Mouse (Mus musculus) kidney, postnatal 14 days (tissue): ENCODE results near the gene Tekt3.

Experiments used
- DNase-seq: peaks from one replicate; pipeline ENCODE4 v3.0.0; 2022; ENCODE audit warnings: mixed read lengths

The Tekt3 gene

GRCm38 (mm10) chr11:63061446-63061845 is at the start of gene Tekt3:
TSS of gene Tekt3 (plus strand) at chr11:63061654.
- DNase-seq = no peak

DNA sequence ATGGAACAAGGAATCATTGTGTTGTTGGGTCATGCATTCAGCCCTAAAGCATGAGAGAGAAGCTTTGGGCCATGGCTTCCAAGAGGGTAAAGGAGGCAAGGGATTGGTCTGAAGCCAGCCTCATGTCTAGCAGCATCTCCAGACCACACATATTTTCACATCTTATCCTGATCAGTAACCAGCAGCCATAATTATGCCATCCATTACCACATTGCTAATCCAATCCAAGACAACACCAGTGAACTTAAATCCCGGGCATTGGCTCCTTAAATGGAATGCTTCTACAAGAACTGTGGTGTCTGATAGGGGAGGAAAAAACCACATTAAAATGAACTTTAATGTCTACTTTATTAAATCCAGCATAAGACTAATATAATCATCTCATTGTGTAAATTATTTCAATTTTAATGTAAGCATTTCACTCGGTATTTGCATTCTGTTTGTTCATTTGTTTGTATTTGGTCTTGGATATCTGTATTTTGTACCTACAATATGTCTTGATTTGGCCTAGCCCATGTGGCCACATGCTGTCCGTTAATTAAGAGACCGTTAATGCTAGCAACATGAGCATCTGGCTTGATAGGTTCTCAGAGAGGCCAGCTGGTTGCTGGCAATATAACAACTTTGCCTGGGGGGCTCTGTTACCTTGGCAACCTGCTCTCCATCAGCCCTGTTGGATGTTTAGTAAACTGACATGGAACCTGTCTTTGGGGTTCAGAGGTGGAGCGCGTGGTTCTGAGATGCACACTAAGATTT is 43.9 kb upstream of the Tekt3 start:
- DNase-seq = no peak

DNA sequence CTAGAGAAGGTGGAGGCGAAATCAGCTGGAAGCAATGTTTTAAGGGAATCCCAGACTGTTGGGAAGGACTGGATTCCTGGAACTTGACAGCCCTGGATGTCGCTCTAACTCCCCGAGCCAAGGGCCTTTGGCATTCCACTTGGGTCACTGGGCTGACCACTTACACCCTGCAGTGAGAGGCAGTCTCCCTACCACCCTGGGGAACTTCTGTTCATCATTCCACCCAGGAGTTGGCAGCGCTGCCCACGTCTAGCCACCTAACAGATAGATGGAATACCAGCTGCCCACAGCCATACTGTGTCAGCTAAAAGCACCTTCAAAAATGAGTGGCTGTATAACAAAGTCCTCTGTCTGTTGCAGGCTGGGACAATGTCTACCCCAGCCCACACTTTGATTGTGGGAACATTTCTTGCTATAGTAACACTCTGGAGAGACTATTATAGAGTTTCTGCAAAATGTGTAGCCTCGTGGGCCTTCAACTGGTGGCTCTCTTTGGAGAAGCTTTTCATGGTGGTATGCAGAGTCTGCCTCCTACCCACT is 43.3 kb upstream of the Tekt3 start:
- DNase-seq = no peak

- peak; percentile 23 for DNase-seq
These were observed 40.8 kb upstream of the Tekt3 start for GRCm38 (mm10) chr11:63020633-63021032.

DNA sequence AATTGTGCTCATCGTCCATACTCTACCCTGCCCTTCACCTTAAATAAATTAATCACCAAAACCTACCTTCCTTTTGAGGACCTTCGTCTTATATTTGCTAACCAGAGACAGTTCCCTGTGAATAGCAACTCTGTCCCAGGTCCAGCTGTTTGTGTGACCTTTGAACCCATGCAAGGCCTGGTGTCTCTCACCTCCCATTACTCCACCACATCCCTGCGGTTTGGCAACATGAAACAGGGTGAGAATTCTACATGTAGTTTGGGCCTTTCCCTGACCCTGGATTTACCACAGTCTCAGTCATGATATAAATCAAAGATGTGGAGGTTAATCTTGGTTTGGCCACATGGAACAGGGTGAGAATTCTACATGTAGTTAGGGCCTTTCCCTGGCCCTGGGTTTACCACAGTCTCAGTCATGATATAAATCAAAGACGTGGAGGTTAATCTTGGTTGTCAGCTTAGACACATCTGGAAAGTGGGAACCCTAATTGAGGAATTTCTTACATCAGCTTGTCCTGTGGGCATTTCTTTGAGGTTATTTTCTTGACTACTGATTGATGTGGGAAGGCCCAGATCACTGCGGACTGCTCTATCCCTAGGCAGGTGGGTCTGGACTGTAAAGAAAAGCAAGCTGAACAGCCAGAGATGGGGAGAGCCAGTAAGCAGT is 40.2 kb upstream of the Tekt3 start:
- no peak for DNase-seq

- no peak for DNase-seq
These were observed 38.0 kb upstream of the Tekt3 start for GRCm38 (mm10) chr11:63023461-63023860.

DNA sequence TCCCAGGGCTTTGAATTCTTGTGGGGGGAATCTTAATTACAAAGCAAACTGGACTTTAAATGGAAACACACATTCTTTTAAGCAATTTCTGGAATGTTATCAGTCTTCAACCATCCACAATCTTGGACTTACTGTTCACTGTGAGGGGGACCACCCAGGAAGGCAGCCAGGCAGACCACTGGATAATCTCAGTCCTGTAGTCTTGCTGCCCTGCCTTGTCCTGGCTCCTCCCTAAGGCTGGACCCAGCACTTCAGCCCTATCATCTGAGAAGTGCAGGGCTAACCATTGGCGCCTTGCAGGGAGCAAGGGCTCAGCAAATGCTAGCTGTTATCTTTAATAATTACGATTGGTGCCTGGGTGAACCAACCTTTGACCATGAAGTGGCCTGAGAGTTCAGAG is 37.3 kb upstream of the Tekt3 start:
- DNase-seq = peak; percentile 30

GRCm38 (mm10) chr11:63025476-63025875 is 36.0 kb upstream of the Tekt3 start:
- DNase-seq = no peak

DNA sequence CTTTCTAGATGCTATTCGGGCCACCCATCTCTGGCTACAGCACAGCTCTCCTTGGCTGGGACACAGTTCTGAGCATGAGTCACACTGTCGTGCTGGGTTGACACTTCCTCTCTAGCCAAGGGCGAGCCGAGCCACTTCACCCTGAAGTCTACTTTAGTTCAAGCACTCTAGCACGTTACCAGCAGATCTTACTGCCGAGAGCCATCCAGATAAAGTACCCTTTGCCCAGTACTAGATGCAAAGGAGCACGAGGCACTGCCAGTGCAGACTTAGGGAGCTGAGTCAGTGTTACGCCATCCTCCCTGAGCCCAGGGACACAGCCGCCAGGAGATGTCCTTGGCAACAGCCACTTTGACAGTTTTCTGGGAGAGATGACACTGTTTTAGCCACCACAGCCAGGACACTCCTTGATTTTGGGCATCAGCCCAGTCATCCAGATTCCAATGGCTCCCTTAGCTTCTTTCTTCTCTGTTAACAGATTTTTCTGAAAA is 34.8 kb upstream of the Tekt3 start:
- no peak for DNase-seq

DNA sequence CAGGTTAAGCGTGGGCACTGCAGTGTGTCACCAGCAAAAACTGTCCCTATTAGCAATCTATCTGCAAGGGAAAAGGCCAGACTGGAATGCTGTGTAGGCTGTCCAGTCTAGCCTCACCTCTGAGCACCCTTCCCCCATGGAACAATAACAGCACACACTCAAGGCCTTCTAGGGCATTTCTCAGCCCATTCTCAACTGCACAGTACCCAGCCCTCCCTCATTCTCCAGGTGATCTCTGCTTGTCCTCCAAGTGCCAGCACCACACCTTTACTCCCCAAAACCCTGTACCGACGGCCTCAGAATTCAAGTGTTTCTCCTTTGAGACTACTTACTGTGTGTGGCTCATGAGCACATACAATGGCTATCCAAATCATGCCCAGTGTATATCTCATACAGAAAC is 33.3 kb upstream of the Tekt3 start:
- no peak for DNase-seq

- DNase-seq = no peak
These were observed 32.2 kb upstream of the Tekt3 start for GRCm38 (mm10) chr11:63029148-63029714.

DNA sequence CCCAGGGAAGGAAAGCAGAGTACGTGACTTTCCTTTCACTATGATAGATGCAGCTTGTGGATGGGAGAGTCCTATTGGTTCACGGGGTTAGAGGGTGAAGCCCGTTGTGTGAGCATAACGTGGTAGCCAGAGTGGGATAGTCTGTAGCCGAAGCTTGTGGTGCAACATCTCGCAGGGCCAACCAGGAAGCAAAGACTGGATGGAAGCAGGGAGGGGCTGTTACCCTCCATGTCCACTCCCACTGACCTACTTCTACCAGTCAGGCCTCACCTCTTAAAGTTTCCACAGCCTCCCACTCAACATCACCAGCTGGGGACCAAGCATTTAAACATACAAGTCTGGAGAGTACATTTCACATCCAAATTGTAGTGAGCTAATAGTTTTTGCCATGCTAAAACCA is 31.7 kb upstream of the Tekt3 start:
- no peak for DNase-seq

GRCm38 (mm10) chr11:63035420-63036211 is 25.8 kb upstream of the Tekt3 start:
- DNase-seq = no peak

DNA sequence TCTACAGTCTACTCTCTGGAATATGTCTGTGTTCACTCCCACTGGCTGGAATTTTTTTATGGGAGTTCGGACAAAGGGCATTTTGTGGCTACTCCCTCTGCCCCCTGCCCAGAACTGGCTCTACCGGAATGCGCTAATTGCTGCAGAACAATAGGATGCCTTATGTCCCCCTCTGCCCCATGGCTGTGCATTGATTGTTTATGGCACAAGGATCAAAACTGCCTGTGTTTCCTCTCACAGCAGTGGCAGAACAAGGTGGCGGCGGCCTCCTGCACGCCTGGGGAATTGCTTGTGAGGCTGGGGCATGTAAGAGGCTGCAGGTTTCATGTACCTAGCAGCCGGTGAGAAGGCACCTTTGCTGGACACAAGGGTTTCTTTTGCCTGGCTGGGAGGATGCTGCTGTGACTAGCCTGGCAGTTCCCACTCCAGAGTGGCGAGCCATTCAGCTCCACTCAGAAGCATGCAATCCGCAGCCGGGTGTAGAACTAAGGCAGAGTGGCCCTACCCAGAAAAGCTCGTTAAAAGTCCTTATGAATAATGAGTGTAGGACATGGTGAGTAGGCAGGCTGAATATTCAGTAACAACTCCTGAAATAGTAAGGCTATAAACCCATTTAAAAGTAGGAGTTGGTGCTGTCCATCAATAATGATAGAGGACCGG is 21.3 kb upstream of the Tekt3 start:
- DNase-seq = no peak

DNA sequence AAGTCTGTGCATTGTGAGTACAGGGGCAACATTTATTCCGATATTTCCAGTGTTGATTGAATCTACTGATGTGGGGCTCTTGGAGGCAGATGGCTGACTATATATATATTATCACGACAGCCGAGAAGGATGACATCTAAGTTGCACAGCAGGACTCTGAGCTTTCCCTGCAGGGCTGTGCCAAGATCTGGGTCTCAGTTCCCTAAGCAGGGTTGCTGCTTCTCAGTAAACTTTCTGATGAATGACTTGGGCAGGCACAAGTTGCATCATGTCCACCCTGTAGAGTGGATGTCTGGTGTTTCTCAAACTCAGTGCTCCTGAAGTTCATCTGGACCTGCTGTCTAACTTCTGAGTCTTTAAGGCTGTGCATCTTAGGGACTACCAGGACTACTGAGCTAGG is 15.7 kb upstream of the Tekt3 start:
- DNase-seq = no peak

DNA sequence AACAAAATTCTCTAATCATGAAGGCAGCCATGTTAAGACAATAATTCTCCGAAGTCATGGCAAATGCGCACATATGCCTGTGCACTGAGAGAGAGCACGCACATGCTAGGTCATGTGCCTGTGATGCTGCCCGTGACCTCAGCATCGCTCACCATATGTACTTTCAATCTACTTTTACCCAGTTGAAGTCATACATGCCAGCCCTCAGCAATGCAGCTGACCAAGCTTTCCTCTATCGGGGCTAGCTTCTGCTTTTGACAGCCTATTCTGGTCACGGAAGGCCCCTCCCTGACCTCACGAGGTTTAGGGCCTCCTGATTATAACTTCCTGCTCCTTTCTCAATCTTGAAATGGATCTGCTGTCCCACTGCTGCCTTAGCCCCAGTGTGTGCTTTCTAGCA is 15.1 kb upstream of the Tekt3 start:
- DNase-seq = no peak

DNA sequence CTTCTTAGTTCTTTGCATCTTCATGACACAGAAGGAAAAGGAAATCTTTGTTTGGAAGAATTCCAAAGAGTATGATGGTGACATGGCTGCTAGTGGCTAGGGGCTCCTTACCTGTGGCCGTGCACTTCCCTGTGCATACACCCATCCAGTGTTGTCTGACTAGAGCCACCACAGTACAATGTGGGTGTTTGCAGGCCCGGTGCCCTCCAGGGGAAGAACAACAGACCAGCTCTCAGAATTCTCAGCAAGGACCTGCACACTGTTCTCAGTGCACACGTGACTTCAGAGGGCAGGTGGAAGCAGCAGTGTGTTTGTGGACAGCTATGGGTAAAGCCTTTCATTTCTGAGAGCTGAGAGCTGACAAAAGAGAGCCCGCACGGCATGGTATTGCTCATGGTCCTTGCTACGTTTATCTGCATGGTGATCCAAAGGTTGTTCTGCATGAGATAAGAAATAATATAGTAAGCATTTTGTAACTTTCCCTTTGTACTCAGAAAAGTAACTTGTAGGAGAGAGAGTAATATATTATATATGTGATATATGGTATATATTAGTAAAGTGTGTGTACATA is 11.0 kb upstream of the Tekt3 start:
- no peak for DNase-seq

DNA sequence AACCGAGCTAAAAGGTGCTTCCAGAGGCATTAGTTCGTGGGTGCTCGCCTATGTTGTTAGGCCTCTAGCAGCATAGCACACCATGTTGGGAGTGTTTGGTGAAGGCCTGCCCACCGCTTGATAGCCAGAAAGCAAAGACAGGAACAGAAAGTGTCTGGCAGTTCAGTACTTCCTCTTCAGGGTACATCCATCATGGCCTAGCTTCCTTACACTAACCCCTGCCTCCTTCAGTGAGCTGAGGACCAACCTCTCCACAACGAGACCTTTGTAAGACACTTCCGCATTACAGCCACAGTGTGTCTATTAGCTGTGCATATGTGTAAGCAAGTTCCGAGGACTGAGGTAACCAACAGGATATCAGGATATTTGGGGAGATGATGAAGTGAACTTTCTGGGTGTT is 10.4 kb upstream of the Tekt3 start:
- DNase-seq = no peak

DNA sequence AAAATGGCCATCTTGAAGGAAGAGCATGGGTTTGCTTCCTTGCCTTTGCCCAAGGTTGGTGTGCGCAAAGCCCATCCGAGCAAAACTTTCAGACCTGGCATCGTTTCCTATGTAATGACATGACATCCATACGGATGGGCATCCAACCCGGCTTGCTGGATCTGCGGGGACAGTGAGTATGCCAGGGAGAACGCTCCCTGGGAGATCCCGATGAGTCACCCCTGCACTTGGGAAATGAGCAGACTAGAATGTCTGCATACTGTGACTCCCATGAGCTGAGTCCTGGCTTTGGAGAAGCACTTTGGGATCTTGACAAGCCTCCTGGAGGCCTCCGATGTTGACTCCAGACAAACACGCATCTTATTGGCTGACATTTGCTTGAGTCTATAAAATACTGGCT is 9.5 kb upstream of the Tekt3 start:
- no peak for DNase-seq

DNA sequence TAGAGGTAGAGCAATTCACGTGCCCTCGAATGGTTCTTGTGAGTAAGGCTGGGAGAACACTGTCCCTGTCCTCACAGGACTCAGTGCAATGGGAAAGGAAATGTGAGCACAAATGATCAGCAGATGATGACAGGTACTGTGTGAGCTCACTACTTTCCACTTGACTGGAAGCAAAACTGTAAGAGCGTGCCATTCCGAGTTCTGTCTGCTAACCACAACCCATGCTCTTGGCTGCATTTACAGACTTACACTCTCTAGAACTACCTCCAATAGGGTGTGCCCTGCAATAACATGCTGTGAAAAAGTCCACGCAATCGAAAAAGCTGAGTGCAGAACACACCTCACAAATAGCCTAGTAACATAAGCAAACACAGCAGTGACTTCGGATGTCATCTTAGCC is 5.9 kb upstream of the Tekt3 start:
- no peak for DNase-seq

DNA sequence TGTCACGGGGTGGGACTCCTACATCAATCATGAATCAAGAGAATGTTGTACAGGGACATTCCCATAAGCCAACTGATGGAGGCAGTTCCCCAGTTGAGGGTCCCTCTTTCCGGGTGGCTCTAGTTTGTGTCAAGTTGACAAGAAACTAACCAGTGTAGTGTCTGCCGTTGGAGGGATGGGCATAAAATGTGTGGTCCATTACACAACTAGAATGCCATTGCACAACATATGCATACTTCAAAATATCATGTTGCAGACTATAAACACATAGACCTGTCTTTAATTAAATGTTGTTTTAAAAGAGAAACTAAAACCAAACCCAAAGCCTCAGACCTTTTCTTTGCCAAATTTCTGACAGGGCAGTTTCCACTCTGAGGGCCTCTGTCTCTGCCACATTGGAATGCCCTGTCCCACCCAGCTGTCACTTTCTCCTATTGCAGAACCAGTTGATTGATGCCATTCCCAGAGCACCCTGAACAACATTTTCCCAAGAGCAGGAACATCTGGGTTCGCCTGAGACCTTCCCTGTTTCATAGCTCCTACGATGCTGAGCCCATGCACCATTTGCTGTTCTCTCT is 3.0 kb upstream of the Tekt3 start:
- no peak for DNase-seq

DNA sequence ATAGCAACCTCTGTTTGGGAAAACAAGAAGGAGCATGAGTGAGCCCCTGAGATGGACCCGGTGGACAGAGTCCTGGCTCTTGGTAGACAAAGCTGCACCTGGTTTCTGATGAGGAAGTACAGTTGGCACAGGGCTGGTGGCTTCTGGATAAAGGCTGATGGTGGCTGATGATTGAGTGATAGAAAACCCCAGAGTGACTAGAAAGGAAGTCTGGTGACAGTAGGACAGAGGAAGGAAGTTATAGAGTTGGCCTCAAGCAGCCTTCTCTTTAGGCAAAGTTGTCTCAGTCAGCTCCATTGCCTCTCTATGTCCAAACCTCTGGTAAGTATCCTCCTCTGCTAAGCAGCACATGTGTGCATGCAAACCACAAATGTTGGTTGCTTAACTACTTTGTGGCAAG is 1.5 kb upstream of the Tekt3 start:
- DNase-seq = no peak
